Mouse (Mus musculus): ENCODE measurements around the gene Stac2. TPM values are rescaled to one million over a fixed set of nuclear protein-coding genes. Genes with fewer than 3 reads are reported as not detected.

Stac2 gene
- polyA plus RNA-seq, 1 experiment: 5.5 TPM

GRCm38 (mm10) chr11:98067255-98067654 lies 14.0 kb upstream of the Stac2 start:
- TF ChIP-seq CTCF (IDR thresholded peaks at IDR 0.05; ENCODE audit: borderline replicate concordance, extremely low read depth, insufficient read depth, insufficient read length): no peak
- no peak for TF ChIP-seq POLR2A (IDR thresholded peaks at IDR 0.05; ENCODE audit: borderline replicate concordance, extremely low read depth, insufficient read depth, insufficient read length, poor library complexity, severe bottlenecking)
- no peak for DNase-seq (ENCODE audit: low read depth)

GRCm38 (mm10) chr11:98066201-98066600 lies 12.9 kb upstream of the Stac2 start:
- TF ChIP-seq CTCF (IDR thresholded peaks at IDR 0.05; ENCODE audit: borderline replicate concordance, extremely low read depth, insufficient read depth, insufficient read length): no peak
- TF ChIP-seq POLR2A (IDR thresholded peaks at IDR 0.05; ENCODE audit: borderline replicate concordance, extremely low read depth, insufficient read depth, insufficient read length, poor library complexity, severe bottlenecking): no peak
- no peak for DNase-seq (ENCODE audit: low read depth)

- peak; percentile 78 for DNase-seq (ENCODE audit: low read depth)
- no peak for TF ChIP-seq POLR2A (IDR thresholded peaks at IDR 0.05; ENCODE audit: borderline replicate concordance, extremely low read depth, insufficient read depth, insufficient read length, poor library complexity, severe bottlenecking)
- no peak for TF ChIP-seq CTCF (IDR thresholded peaks at IDR 0.05; ENCODE audit: borderline replicate concordance, extremely low read depth, insufficient read depth, insufficient read length)
Observed at GRCm38 (mm10) chr11:98061904-98062562, 8.8 kb upstream of the Stac2 start.

- DNase-seq (ENCODE audit: low read depth): no peak
- TF ChIP-seq POLR2A (IDR thresholded peaks at IDR 0.05; ENCODE audit: borderline replicate concordance, extremely low read depth, insufficient read depth, insufficient read length, poor library complexity, severe bottlenecking) (no peak), CTCF (IDR thresholded peaks at IDR 0.05; ENCODE audit: borderline replicate concordance, extremely low read depth, insufficient read depth, insufficient read length) (no peak)
Observed at GRCm38 (mm10) chr11:98061441-98061840, 8.2 kb upstream of the Stac2 start.

GRCm38 (mm10) chr11:98060104-98060692 lies 6.9 kb upstream of the Stac2 start:
- no peak for DNase-seq (ENCODE audit: low read depth)
- TF ChIP-seq CTCF (IDR thresholded peaks at IDR 0.05; ENCODE audit: borderline replicate concordance, extremely low read depth, insufficient read depth, insufficient read length) (no peak), POLR2A (IDR thresholded peaks at IDR 0.05; ENCODE audit: borderline replicate concordance, extremely low read depth, insufficient read depth, insufficient read length, poor library complexity, severe bottlenecking) (no peak)

- TF ChIP-seq CTCF (IDR thresholded peaks at IDR 0.05; ENCODE audit: borderline replicate concordance, extremely low read depth, insufficient read depth, insufficient read length): no peak
- TF ChIP-seq POLR2A (IDR thresholded peaks at IDR 0.05; ENCODE audit: borderline replicate concordance, extremely low read depth, insufficient read depth, insufficient read length, poor library complexity, severe bottlenecking): no peak
Observed at GRCm38 (mm10) chr11:98059662-98060061, 6.4 kb upstream of the Stac2 start.

GRCm38 (mm10) chr11:98057998-98058397 lies 4.7 kb upstream of the Stac2 start:
- no peak for TF ChIP-seq CTCF (IDR thresholded peaks at IDR 0.05; ENCODE audit: borderline replicate concordance, extremely low read depth, insufficient read depth, insufficient read length)
- TF ChIP-seq POLR2A (IDR thresholded peaks at IDR 0.05; ENCODE audit: borderline replicate concordance, extremely low read depth, insufficient read depth, insufficient read length, poor library complexity, severe bottlenecking): no peak
- peak; percentile 22 for DNase-seq (ENCODE audit: low read depth)

More at GRCm38 (mm10) chr11:98059662-98060061, 6.4 kb upstream of the Stac2 start:
- peak; percentile 22 for DNase-seq (ENCODE audit: low read depth)

GRCm38 (mm10) chr11:98057466-98057865 lies 4.2 kb upstream of the Stac2 start:
- DNase-seq (ENCODE audit: low read depth): no peak
- TF ChIP-seq POLR2A (IDR thresholded peaks at IDR 0.05; ENCODE audit: borderline replicate concordance, extremely low read depth, insufficient read depth, insufficient read length, poor library complexity, severe bottlenecking): no peak
- no peak for TF ChIP-seq CTCF (IDR thresholded peaks at IDR 0.05; ENCODE audit: borderline replicate concordance, extremely low read depth, insufficient read depth, insufficient read length)

GRCm38 (mm10) chr11:98052129-98052988 lies 903 bp downstream of the Stac2 start:
- TF ChIP-seq CTCF (IDR thresholded peaks at IDR 0.05; ENCODE audit: borderline replicate concordance, extremely low read depth, insufficient read depth, insufficient read length) (no peak), POLR2A (IDR thresholded peaks at IDR 0.05; ENCODE audit: borderline replicate concordance, extremely low read depth, insufficient read depth, insufficient read length, poor library complexity, severe bottlenecking) (no peak)
- DNase-seq (ENCODE audit: low read depth): peak; percentile 64

GRCm38 (mm10) chr11:98051611-98052128 lies 1.6 kb downstream of the Stac2 start:
- no peak for DNase-seq (ENCODE audit: low read depth)
- TF ChIP-seq POLR2A (IDR thresholded peaks at IDR 0.05; ENCODE audit: borderline replicate concordance, extremely low read depth, insufficient read depth, insufficient read length, poor library complexity, severe bottlenecking): no peak
- no peak for TF ChIP-seq CTCF (IDR thresholded peaks at IDR 0.05; ENCODE audit: borderline replicate concordance, extremely low read depth, insufficient read depth, insufficient read length)

GRCm38 (mm10) chr11:98050940-98051339 lies 2.3 kb downstream of the Stac2 start:
- no peak for DNase-seq (ENCODE audit: low read depth)
- no peak for TF ChIP-seq POLR2A (IDR thresholded peaks at IDR 0.05; ENCODE audit: borderline replicate concordance, extremely low read depth, insufficient read depth, insufficient read length, poor library complexity, severe bottlenecking)
- no peak for TF ChIP-seq CTCF (IDR thresholded peaks at IDR 0.05; ENCODE audit: borderline replicate concordance, extremely low read depth, insufficient read depth, insufficient read length)
